Mouse (Mus musculus) Patski (cell line): ENCODE measurements at regions not wholly inside any gene's neighbourhood (a gene's known extent, or its start where the extent isn't known, plus 50 kb on each side); places are given as distances from the start of the nearest gene placed in this dataset.

Source experiments
- ATAC-seq: fragments of 100-300 bp; one replicate; pipeline ENCODE4 v1.8.0; 2021
- CTCF ChIA-PET: fragments of 350-600 bp; sonication (Branson Sonifier 250); formaldehyde crosslinking; loops from one replicate; lab custom pipeline; 2022; ENCODE audit warnings: inconsistent platforms; lab: Charles Lee
- POLR2A ChIA-PET: fragments of 350-600 bp; sonication (Branson Sonifier 250); formaldehyde crosslinking; loops from one replicate; lab custom pipeline; 2022; ENCODE audit warnings: antibody characterized with exemption, inconsistent platforms; lab: Charles Lee
- DNase-seq: peaks from one replicate; pipeline ENCODE4 v3.0.0-alpha.2; 2011; ENCODE audit warnings: low read depth, low spot score
- H3K27me3 ChIP-seq: fragments of 371-371 bp; one replicate; pipeline ENCODE4 v1.5.1; 2021
- CTCF ChIP-seq: fragments of 100-300 bp; IDR thresholded peaks from one replicate; pipeline ENCODE4 v1.5.1; 2021
- in situ Hi-C: fragments of 300-500 bp; cut with MboI; formaldehyde crosslinking; loops from 3 replicates; pipeline ENCODE4 v1.11.1; 2018; ENCODE audit warnings: low pct_unique_long_range_greater_than_20kb, mixed read lengths

DNA sequence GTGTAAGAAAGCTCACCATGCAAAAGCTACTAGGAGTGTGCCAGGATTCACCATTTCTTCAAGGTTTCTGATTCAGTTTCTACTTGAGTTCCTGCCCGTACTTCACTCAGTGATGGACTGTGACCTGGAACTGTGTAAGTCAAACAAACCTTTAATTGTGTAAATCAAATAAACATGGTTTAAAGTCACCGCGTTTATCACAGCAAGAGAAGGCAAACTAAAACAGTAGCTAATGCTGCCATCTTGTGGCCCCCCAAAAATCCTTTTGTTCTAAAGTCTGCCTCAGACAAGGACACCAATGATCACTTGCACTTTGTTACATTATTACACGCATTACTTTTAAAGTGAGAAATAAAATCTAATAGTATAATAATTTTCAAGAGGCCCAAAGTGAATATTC lies 63.6 kb upstream of the Dcx start:
- no peak for DNase-seq
- ChIA-PET POLR2A (interaction anchor here (0.7 kb wide), 1 partner anchor 241 kb away, joined by 3 read pairs; no protein-coding TSS in a partner anchor), CTCF (interaction anchor here (2.4 kb wide), 1 partner anchor 260 kb away, joined by 8 read pairs; no protein-coding TSS in a partner anchor)
- TF ChIP-seq CTCF: peak; percentile 46
- ATAC-seq: no peak
- peaks cover 10% of the 10 kb centered on the region for H3K27me3 ChIP-seq
- in situ Hi-C loops: loop anchor here (5.0 to 25.0 kb wide), 2 partner anchors 254 to 534 kb away; no protein-coding TSS in a partner anchor
